Mouse (Mus musculus): ENCODE measurements around the gene Cdkn2aip. TPM values are rescaled to one million over a fixed set of nuclear protein-coding genes. Genes with fewer than 3 reads are reported as not detected.

Cdkn2aip gene
- total and polyA plus RNA-seq, 2 experiments from 2014 or later: 22.4 to 23.0 TPM

DNA sequence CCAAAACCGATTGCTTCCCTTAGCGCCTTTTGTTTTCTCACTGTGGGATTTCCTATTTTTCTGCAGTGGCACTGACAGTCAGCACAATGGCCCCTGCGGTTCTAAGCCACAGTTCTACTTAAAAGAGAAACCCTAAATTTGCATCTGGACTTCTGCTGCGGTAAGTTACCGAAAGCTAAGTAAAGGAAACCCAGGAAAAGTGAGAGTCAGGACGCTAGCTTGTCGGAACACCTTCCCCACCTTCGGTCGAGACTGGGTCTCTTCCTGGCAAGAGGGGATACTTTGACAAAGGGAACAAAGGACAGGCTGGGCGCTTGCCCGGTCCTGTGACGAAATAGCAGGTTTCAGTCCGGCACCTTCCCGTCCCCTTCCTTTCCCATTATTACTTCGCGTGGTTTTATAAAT, 23.1 kb downstream of the Cdkn2aip start:
- H3K4me2 ChIP-seq (ENCODE audit: low read depth, low read length): peak overlapping the region; percentile 54
- H3K9ac ChIP-seq (replicated peaks; ENCODE audit: low read length): no peak overlapping the region
- H3K36me3 ChIP-seq (ENCODE audit: insufficient read depth, low read length): no peaks in the 10 kb centered on the region
- 5% methylated on average over 16 of the region's 16 CpGs for WGBS
- no peaks in the 10 kb centered on the region for H3K9me3 ChIP-seq (ENCODE audit: low read length)
- H3K4me3 ChIP-seq (ENCODE audit: low read length): peak overlapping the region; percentile 25
- no peak for ATAC-seq
- no peaks in the 10 kb centered on the region for H3K4me1 ChIP-seq (ENCODE audit: insufficient read depth, low read length)
- DNase-seq (ENCODE audit: low spot score): peak; percentile 13
- H3K27me3 ChIP-seq (ENCODE audit: insufficient read depth, low read length): no peaks in the 10 kb centered on the region; the same call in 1 of the 2 replicates
- TF ChIP-seq CTCF (IDR thresholded peaks at IDR 0.05; ENCODE audit: low read depth): no peak
- H3K27ac ChIP-seq: no peak overlapping the region

- DNase-seq (ENCODE audit: low spot score): peak; percentile 62
- WGBS: 56% methylated on average over 12 of the region's 12 CpGs
- Histone ChIP-seq H3K4me1 (ENCODE audit: insufficient read depth, low read length) (no peaks in the 10 kb centered on the region), H3K4me3 (ENCODE audit: low read length) (no peak overlapping the region), H3K9ac (replicated peaks; ENCODE audit: low read length) (no peak overlapping the region), H3K27ac (no peak overlapping the region), H3K9me3 (ENCODE audit: low read length) (no peaks in the 10 kb centered on the region), H3K36me3 (ENCODE audit: insufficient read depth, low read length) (no peaks in the 10 kb centered on the region), H3K4me2 (ENCODE audit: low read depth, low read length) (no peak overlapping the region), H3K27me3 (ENCODE audit: insufficient read depth, low read length) (no peaks in the 10 kb centered on the region; the same call in 1 of the 2 replicates)
- TF ChIP-seq CTCF (IDR thresholded peaks at IDR 0.05; ENCODE audit: low read depth): peak; percentile 42
- 0 out of 2 replicates have a peak, but pooled peaks have one; percentile 18 for ATAC-seq
These were observed 23.9 kb downstream of the Cdkn2aip start for GRCm38 (mm10) chr8:47689704-47690326.

DNA sequence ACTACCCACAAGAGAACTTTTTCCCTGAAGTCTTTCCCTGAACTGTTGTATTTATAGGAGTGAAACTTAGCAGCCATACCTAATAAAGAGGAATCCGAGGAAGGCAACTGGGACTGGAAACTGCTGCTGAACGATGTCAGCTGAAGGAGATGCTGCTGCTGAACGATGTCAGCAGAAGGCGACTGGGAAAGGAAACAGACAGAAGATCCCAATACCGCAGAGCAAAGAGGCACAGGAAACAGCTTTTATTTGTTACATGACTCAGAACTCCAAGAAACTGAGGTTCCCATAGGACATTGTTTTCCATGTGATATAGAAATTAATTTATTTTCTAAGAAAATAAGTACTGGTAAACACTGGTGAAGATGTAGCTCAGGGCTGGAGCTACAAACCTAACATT, 29.3 kb downstream of the Cdkn2aip start:
- Histone ChIP-seq H3K4me2 (ENCODE audit: low read depth, low read length) (no peak overlapping the region), H3K27me3 (ENCODE audit: insufficient read depth, low read length) (no peaks in the 10 kb centered on the region), H3K36me3 (ENCODE audit: insufficient read depth, low read length) (no peaks in the 10 kb centered on the region), H3K9ac (replicated peaks; ENCODE audit: low read length) (no peak overlapping the region), H3K4me3 (ENCODE audit: low read length) (no peak overlapping the region), H3K4me1 (ENCODE audit: insufficient read depth, low read length) (no peaks in the 10 kb centered on the region), H3K9me3 (ENCODE audit: low read length) (no peaks in the 10 kb centered on the region), H3K27ac (no peak overlapping the region)
- 81% methylated on average over 5 of the region's 5 CpGs for WGBS
- ATAC-seq (no peak), DNase-seq (ENCODE audit: low spot score) (no peak)
- no peak for TF ChIP-seq CTCF (IDR thresholded peaks at IDR 0.05; ENCODE audit: low read depth)

DNA sequence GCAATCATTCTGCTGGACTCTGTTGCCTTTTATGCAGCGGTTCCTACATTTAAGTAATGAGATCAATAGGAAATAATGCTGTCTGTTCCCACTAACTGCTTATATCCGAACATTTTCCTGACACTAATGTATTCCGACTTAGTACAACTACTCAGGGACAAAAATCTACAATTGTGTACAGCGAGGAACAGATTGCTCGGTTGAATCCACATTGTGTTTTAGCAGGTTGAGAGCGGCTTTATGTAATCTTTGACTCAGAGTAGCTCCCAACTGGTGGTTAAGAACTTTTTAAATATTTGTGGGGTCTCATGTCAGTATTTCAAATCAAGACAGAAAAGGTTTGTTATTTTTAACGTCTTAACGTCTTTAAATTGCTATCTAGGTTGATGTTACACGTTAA, 29.7 kb downstream of the Cdkn2aip start:
- H3K4me3 ChIP-seq (ENCODE audit: low read length): no peak overlapping the region
- DNase-seq (ENCODE audit: low spot score) (no peak), ATAC-seq (no peak)
- H3K9me3 ChIP-seq (ENCODE audit: low read length): no peaks in the 10 kb centered on the region
- no peaks in the 10 kb centered on the region for H3K27me3 ChIP-seq (ENCODE audit: insufficient read depth, low read length)
- H3K27ac ChIP-seq: no peak overlapping the region
- no peak overlapping the region for H3K9ac ChIP-seq (replicated peaks; ENCODE audit: low read length)
- no peaks in the 10 kb centered on the region for H3K36me3 ChIP-seq (ENCODE audit: insufficient read depth, low read length)
- no peak overlapping the region for H3K4me2 ChIP-seq (ENCODE audit: low read depth, low read length)
- 91% methylated on average over 9 of the region's 9 CpGs for WGBS
- no peak for TF ChIP-seq CTCF (IDR thresholded peaks at IDR 0.05; ENCODE audit: low read depth)
- H3K4me1 ChIP-seq (ENCODE audit: insufficient read depth, low read length): no peaks in the 10 kb centered on the region

DNA sequence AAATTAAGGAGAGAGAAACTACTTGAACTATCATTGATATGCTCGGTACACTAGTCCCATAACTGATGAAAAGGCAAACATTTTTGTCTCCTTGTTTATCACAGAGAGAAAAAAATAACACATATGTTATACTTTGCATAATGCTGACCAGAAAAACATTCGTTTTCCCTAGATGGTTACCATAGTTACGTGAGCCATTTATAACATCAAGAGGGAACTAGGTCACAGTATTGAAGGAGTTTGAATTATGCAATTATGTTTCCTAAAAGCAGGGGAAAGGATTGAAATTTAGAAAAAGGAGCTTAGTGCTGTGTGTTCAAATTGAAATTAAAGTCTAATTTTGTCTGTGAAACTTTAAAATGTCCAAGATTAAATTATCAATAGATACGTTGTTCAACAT, 33.4 kb downstream of the Cdkn2aip start:
- H3K27ac ChIP-seq: no peak overlapping the region
- 74% methylated on average over 4 of the region's 4 CpGs for WGBS
- no peak for DNase-seq (ENCODE audit: low spot score)

GRCm38 (mm10) chr8:47679603-47680002, 34.1 kb downstream of the Cdkn2aip start:
- Histone ChIP-seq H3K9me3 (ENCODE audit: low read length) (no peaks in the 10 kb centered on the region), H3K27me3 (ENCODE audit: insufficient read depth, low read length) (no peaks in the 10 kb centered on the region), H3K4me1 (ENCODE audit: insufficient read depth, low read length) (no peaks in the 10 kb centered on the region), H3K9ac (replicated peaks; ENCODE audit: low read length) (no peak overlapping the region), H3K27ac (no peak overlapping the region), H3K36me3 (ENCODE audit: insufficient read depth, low read length) (no peaks in the 10 kb centered on the region), H3K4me2 (ENCODE audit: low read depth, low read length) (no peak overlapping the region), H3K4me3 (ENCODE audit: low read length) (no peak overlapping the region)
- no peak for ATAC-seq
- TF ChIP-seq CTCF (IDR thresholded peaks at IDR 0.05; ENCODE audit: low read depth): no peak
- 74% methylated on average over 1 of the region's 1 CpGs for WGBS
- DNase-seq (ENCODE audit: low spot score): no peak

More for the DNA sequence above, 33.4 kb downstream of the Cdkn2aip start:
- H3K4me2 ChIP-seq (ENCODE audit: low read depth, low read length): no peak overlapping the region
- H3K4me3 ChIP-seq (ENCODE audit: low read length): no peak overlapping the region
- H3K9me3 ChIP-seq (ENCODE audit: low read length): no peaks in the 10 kb centered on the region
- no peaks in the 10 kb centered on the region for H3K27me3 ChIP-seq (ENCODE audit: insufficient read depth, low read length)
- no peak for ATAC-seq
- H3K9ac ChIP-seq (replicated peaks; ENCODE audit: low read length): no peak overlapping the region
- no peaks in the 10 kb centered on the region for H3K36me3 ChIP-seq (ENCODE audit: insufficient read depth, low read length)
- H3K4me1 ChIP-seq (ENCODE audit: insufficient read depth, low read length): no peaks in the 10 kb centered on the region
- no peak for TF ChIP-seq CTCF (IDR thresholded peaks at IDR 0.05; ENCODE audit: low read depth)

DNA sequence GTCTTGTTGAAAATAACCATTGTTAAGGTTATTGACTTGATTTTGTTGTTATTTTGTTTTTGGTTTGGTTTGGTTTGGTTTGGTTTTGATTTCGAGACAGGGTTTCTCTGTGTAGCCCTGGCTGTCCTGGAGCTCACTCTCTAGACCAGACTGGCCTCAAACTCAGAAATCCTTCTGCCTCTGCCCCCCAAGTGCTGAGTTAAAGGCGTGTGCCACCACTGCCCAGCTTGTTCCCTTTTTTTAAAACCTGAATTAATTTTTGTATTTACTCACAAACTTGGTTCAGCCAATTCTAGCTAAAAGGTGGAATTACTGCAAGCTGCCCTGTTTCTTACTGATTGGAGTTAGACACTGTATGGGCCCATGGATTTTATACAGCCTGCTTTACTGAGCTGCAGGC, 37.1 kb downstream of the Cdkn2aip start:
- no peak overlapping the region for H3K9ac ChIP-seq (replicated peaks; ENCODE audit: low read length)
- ATAC-seq (no peak), DNase-seq (ENCODE audit: low spot score) (no peak)
- no peak for TF ChIP-seq CTCF (IDR thresholded peaks at IDR 0.05; ENCODE audit: low read depth)
- peak overlapping the region; percentile 99; the same call in 1 of the 2 replicates for H3K4me3 ChIP-seq (ENCODE audit: low read length)
- 48% methylated on average over 2 of the region's 2 CpGs for WGBS
- no peaks in the 10 kb centered on the region for H3K36me3 ChIP-seq (ENCODE audit: insufficient read depth, low read length)
- peak overlapping the region; percentile 62 for H3K4me2 ChIP-seq (ENCODE audit: low read depth, low read length)
- H3K9me3 ChIP-seq (ENCODE audit: low read length): no peaks in the 10 kb centered on the region
- H3K27me3 ChIP-seq (ENCODE audit: insufficient read depth, low read length): no peaks in the 10 kb centered on the region
- no peak overlapping the region for H3K27ac ChIP-seq
- H3K4me1 ChIP-seq (ENCODE audit: insufficient read depth, low read length): no peaks in the 10 kb centered on the region

Measured in hindbrain, postnatal 0 days (tissue).